Mouse (Mus musculus): ENCODE measurements at regions not wholly inside any gene's neighbourhood (a gene's known extent, or its start where the extent isn't known, plus 50 kb on each side); places are given as distances from the start of the nearest gene placed in this dataset.
A peak's percentile ranks its signal among the peaks of the same experiment; 100 is the strongest.

DNA sequence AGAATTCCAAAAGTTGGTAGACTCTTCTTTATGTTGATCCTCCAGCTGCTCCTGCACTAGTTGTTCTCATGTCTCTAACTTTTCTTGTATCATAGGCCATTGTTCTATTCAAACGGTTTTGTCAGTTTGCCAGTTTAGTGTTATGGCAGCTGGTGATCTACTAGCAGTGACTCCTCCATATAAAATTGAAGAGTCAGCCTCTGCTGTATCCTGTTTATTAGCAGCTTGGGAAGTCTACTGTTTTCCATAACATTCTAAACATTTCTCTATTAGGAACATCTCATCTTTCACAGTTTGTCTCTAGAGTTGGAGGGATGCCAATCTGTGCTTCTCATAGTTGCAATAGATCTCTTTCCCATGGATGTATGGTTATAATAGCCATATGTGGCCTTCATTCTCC, 58.6 kb downstream of the Drd1 start:
- DNase-seq: peak; percentile 30

DNA sequence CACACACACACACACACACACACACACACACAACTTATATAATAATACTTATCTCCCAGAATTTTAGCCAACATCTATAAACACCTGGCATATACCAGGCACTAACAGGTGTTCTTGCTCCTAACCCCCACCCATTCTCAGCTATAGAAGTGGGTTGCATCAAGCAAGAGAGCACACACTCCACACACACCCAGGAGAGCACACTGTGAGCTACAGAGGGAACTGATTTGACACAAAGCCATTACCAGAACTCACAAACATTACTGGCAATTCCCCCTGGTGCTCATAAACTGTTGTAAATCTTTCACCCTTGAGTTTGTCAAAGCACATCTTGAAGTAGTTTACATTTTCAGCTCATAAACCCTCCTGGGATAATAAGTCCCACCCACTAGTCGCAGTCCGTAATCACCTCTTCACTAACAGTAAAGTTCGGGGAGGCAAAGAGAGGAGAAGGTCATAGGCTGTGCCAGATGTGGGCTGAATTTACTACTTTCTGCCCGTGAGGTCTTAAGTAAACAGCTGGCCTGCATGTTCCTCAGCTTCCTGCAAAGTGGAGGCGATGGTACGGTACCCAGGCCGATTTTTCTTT, 62.5 kb downstream of the Drd1 start:
- no peak for DNase-seq

- DNase-seq: no peak
Observed at GRCm38 (mm10) chr13:53979226-53979625, 76.3 kb downstream of the Drd1 start.

- DNase-seq: no peak
Observed at GRCm38 (mm10) chr13:53969421-53969820, 86.1 kb downstream of the Drd1 start.

GRCm38 (mm10) chr13:53956167-53956566, 99.3 kb downstream of the Drd1 start:
- no peak for DNase-seq

GRCm38 (mm10) chr13:53948056-53948455, 107.4 kb downstream of the Drd1 start:
- peak; percentile 62 for DNase-seq

DNA sequence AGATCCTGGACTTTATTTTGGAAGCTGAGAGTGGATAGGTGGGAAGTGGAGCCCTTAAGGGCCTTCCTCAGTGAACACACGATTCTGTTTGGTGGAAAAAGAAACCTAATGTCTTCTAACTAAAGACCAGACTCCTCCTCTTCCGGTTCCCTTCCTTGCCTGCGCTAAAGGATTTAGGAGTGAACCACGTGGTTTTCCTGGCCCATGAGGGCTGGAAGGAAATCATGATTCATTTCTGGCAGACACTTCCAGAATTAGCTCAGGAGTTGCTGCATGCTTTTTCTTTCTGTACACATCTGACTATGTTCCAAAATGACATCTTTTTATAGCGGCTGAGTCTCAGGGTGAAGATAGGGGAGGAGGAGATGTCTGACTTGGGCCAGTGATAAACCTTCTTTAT, 109.8 kb downstream of the Drd1 start:
- DNase-seq: no peak

- DNase-seq: peak; percentile 55
Observed at GRCm38 (mm10) chr13:53941005-53941747, 114.3 kb downstream of the Drd1 start.

DNA sequence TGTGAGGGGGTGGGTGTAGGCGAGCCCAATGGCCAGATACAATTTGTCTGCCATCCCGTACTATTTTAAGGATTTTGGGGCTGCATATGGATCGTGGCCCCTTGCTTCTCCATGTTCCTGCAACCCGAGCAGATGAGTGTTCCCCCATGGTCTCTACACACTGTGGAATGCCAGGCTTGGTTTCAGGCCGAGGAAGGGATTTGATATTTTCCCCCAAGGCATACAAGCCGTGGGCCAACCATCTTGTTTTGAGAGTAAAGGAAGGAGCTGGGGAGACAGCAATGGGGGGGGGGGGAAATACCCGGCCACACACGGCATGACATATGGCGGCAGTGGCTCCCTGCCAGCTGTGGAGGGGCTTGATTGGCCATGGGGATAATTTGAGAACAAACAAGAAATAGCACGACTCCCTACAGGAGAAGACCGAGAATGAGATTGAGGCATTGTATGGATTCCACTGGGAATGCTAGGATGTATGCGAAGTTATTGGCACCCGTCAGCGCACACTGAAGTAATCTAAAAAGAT, 120.3 kb downstream of the Drd1 start:
- DNase-seq: no peak

- DNase-seq: no peak
Observed at GRCm38 (mm10) chr13:53934457-53934856, 121.0 kb downstream of the Drd1 start.

- DNase-seq: no peak
Observed at GRCm38 (mm10) chr13:53926128-53926527, 129.4 kb downstream of the Drd1 start.

DNA sequence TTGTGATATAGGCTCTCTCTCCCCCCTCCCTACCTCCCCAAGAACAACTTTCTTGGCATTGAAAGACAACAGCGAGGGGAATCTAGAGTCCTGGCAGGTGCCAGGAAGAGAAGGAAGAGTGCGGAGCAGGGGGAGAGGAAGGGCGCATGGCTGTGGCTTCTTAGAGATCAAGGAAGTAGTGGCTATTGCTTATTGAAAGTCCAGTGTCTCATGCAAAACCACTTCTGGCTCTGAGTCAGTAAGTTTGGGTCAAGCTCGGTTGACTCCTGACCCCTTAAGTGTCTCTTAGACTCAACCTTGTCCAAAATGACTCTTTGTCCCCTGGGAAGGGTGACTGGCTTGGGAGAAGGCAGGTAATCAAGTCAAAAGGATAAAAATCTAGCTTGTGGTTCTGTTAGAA, 131.1 kb downstream of the Drd1 start:
- no peak for DNase-seq

DNA sequence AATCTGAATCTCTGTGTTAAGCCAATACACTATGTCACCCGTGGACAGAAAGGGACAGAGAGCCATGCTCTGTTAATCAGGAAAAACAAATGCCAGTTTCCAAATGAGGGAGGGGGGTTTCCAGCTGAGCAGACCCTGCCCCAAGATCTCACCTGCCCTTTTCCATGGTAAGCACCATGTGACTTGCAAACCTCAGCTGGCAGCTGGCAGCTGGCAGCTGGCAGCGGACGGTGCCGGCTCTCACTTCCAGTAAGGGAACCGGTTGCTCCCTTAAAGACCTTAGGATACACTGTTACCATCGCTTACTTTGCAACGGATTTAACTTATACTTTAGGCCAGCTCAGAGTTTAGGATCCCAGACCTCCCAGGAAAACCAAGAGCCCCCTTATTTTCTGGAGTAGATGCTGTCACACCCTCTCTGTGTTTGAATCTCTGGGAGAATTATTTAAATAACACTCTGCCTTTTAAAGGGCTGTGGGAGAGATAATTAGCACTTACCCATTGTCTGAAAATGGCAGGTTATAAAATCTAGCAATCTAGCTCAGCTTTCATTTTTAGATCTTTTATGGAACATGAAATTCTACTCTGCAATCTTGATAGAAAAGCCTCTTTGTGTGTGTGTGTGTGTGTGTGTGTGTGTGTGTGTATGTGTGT, 131.7 kb downstream of the Drd1 start:
- no peak for DNase-seq

DNA sequence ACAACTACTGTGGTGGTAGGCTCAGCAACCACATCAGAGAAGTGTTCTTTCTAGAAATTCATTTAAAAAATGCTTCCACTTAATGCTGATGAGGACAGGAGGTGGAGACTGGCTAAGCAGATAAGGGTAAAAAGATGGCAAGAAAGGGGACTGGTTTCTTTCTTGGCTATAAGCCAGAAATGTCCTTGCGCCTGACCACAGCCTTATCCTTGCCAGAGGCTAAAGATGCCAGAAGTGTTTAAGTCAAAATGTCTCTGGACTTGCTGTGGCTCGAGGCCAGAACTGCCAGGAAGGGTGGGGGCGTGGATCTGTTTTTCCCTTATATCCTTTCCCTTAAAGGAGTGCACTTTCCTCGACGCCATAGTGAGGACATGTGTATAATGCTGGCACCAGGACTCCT, 133.7 kb downstream of the Drd1 start:
- peak; percentile 72 for DNase-seq

DNA sequence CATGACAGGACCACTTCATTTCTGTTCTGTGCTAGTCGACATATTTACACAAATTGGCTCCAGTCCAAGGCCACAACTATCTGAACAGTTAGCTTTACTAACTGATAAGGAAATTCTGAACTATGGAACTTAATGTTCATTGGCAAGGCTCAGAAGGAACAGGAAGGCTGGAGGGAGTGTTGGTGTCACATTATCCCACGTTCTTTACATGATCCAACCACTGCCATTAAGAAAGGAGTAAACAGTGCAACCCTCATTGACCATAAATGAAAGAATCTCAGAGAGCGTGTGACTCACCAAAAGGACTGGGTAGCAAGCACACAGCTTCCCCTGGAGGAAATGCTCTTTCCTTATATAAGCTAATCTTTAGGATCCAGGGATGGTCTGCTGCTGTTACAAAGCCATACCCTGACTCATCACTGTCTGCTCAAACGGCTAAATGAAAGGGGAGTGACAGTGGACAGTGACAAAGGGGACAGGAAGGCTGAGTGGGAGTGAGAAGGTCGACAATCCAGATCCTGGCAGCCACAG, 135.6 kb downstream of the Drd1 start:
- DNase-seq: no peak

- DNase-seq: no peak
Observed at GRCm38 (mm10) chr13:53915456-53915855, 140.0 kb downstream of the Drd1 start.

GRCm38 (mm10) chr13:53914434-53914833, 141.1 kb downstream of the Drd1 start:
- DNase-seq: no peak

GRCm38 (mm10) chr13:53913501-53913900, 142.0 kb downstream of the Drd1 start:
- no peak for DNase-seq

DNA sequence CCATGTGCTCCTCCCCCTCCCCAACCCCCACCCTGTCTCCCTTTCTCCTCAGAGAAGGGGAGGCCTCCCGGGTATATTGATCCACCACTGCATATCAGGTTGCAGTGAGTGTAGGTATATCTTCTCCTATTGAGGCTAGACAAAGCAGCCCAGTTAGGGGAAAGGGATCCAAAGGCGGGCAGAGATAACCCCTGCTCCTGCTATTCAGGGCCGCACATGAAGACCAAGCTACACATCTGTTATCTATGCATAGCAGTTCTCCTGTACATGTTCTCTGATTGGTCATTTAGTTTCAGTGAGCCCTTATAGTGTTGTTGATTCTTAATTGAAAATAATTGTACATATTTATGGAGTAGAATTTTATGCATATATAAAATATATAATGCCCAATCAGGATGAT, 143.7 kb downstream of the Drd1 start:
- no peak for DNase-seq

GRCm38 (mm10) chr13:53911261-53911660, 144.2 kb downstream of the Drd1 start:
- no peak for DNase-seq

GRCm38 (mm10) chr13:53910251-53910650, 145.3 kb downstream of the Drd1 start:
- no peak for DNase-seq

GRCm38 (mm10) chr13:53904471-53904870, 151.0 kb downstream of the Drd1 start:
- DNase-seq: peak; percentile 42

DNA sequence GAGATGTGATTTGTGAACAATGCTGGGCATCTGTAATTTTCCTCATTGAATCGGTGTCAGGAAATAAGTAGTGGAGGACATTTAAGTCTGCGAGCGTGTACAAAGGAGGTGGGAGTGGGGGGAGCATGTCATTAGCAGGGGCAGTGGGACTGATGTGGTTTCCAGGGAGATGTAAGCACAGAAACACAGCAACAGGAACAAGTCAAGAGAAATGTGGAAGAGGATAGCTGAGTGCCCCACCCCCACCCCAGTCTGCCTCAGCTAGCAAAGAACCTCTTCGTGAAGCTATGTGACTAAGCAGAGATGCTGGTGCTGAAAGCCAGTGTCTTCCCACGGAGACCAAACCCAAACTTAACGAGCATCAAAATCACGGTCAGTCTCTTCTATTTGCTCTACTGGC, 151.9 kb downstream of the Drd1 start:
- DNase-seq: peak; percentile 17

DNA sequence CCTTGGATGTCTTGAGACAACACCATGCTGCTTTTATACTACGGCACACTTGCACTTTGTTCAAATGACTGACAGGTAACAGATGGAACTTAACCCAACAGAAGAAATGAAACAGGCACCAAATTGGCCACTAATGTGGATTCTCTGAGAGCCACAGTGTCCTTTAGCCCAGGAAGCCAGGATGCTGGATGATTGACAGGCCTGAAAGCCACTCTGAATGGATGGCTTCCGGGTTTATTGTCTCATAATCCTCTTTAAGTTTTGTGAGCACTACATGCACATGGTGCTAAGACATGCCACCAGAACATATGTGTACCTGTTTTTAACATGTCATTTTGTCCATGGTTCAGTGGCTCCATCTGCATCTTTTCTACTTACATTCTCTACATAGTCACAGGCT, 152.7 kb downstream of the Drd1 start:
- DNase-seq: peak; percentile 24

All from retina, postnatal 1 day (tissue).